Mouse (Mus musculus) adrenal gland, adult 2 months (tissue): ENCODE measurements around the gene Gsta4. TPM values are rescaled to one million over a fixed set of nuclear protein-coding genes. Genes with fewer than 3 reads are reported as not detected.
A peak's percentile ranks its signal among the peaks of the same experiment; 100 is the strongest.

ENCODE experiments used
- DNase-seq: peaks from one replicate; pipeline ENCODE4 v3.0.0; 2021
- polyA plus RNA-seq: library from polyadenylated mRNA; depleted of rRNA; stranded (reverse); fragments of >200 nt; gene quantifications from 2 replicates; pipeline ENCODE4 v1.2.3, GENCODE M21; 2012
- total RNA-seq, 2 experiments: library from RNA; stranded (reverse); gene quantifications; 2 replicates each; pipeline ENCODE4 v1.2.3; 2021

The Gsta4 gene
- total and polyA plus RNA-seq, 3 experiments, result 6.9 to 52.0 (median 48.8) TPM

DNA sequence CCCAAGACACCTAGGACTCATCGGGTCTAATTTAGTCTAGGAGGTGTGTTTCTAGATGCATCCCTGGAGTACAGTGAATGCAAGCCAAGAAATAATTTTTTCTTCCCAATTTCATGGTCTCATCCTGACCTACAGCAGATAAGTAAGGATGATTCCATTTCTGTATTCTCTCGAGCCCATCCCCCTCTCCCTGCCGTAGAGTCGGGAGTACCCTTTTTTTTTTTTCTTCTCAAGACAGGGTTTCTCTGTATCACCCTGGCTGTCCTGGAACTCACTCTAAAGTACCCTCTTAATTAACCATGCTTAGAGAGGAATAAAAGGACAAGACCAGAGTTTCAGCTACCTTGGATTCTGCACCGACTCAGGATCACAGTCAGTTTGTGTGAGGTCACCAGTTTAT is 4.4 kb upstream of the Gsta4 start:
- no peak for DNase-seq

DNA sequence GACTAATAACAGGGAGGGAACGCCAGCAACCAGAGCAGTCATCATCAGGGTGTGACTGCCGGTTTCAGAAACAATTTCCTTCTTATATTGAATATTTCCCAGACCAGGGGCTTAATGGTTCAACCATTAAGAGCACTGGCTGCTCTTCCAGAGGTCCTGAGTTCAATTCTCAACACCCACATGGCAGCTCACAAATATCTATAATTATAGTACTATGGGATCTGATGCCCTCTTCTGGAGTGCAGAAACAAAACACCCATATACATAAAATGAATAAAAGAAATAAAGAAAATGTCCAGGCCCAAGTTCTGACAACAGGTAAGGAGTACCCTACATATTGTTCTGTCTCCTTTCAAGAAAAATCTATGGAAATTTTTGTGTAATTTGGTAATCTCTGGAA is 3.5 kb upstream of the Gsta4 start:
- DNase-seq, result no peak

DNA sequence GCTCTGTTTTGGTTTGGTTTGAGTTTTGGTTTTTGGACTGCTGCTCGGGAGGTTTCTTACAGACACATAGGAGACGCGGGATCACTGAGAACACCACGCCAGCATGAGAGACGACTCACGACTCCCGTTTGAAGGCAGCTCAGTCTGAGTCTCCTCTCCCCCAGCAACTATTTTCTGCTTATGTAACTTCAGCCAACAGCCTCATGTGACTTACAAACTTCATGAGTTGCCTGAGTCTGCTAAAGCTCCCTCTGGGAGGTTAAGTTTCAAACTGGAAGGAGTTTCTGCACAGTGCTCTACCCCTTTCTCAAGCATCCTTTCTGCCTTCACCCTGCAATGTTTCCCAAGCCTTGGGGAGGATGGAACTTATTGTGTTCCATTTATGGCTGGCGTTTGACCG is 3.1 kb downstream of the Gsta4 start:
- no peak for DNase-seq

DNA sequence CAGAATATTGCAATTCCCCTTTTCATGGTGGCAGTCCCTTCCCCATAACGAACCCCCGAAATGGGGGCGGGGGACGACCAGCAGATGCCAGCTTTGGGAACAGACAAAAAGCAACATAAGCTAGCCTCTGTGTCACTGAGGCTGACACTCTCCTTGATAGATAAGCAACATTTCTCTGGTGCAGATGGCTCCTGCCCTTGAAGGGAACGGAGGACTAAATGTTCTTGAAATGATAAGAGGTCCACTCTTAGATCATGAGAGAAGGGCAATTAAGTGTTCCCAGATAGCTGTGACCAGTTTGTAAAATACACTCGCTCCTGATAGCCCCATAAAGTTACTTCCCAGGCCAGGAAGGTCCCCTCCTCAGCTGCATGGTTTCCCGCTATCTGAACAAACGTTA is 6.3 kb downstream of the Gsta4 start:
- no peak for DNase-seq

DNA sequence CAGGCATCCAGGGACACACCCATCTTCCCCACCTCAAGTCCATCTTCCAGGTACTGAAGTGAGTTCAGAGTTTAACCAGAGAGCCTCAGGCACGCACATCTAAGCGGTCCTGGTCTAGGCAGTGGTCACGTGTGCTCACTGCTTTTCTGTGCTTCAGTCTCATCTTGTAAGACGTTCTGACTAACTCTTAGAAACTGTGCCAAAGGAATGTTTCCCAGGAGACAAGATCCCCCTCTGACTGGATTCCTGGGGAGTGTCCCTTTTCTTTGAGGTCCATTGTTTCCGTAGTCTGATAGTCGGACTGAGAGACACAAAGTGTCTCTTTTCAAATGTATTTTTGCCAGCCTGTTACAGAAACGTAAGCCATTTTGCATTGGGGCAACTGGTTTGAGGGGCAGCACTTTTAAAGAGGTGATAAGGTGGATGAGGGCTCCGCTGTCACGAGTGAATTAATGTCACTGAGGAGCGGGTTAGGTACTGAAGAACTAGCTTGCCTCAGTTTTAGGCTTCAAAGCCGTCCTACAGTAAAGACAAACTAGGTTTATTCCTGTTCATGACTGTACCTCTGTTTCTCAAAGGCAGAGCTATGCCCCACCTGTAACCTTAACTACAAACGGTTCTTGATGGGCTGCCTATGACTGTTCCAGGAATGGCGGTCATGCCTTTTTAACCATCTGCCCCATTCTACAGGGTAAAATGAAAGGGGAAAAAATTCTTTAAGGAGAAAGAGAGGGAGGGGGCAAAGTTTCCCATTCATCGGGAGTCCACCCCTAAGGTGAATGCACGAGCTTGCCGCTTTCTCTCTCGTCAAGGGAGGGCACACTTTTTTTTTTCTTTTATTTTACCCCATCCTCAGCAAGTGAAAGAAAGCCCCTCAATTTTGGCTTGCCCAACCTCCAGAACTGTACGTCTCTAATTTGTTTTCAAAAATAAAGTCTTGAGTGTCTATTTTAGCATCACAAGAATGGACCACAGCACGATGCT is 8.4 kb downstream of the Gsta4 start:
- no peak for DNase-seq

DNA sequence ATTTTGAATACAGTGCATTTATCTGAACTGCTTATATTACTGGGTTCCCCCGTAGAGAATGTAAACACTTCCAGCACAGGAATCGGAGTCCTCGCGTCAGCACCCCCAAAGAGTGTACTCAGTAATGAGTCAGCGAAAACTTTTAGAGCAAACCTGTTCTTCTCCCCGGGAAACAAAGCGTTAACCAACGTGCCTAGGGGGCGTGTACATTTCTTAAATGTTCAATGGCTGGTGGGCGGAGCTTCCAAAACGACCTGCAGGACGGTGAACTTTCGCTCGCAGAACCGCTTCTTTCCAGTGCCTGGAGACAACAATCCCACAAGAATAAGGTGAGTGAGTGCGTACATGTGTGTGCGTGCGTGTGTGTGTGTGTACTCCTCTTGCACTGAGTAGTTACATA is 9.2 kb downstream of the Gsta4 start:
- peak; percentile 67 for DNase-seq

DNA sequence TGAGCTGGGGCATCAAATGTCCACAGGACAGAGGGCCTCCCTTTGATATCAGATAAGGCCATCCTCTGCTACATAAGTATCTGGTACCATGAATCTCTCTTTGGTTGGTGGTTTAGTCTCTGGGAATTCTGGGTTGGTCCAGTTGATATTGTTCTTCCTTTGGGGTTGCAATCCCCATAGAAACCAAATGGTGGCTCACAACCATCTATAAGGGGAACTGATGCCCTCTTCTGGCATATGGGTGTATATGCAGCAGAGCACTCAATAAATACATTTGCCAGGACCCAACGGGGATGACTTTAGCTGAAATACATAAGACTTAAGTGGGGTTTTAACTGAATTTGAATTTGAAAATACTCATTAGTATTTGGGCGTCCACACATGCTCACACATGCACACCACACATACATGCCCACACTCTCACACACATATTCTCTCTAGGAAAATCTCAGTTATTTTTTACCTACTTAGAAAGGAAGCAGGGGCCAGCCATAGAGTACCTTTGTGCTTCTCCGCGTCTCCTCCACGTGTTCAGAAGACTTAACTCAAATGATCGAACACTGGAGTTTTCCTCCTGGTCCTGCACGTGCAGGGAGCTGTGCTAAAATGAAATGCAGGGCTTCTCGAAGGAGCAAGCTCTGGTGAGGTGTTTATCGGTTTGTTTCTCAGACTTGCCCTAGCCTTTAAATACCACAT is 11.5 kb downstream of the Gsta4 start:
- peak; percentile 57 for DNase-seq

DNA sequence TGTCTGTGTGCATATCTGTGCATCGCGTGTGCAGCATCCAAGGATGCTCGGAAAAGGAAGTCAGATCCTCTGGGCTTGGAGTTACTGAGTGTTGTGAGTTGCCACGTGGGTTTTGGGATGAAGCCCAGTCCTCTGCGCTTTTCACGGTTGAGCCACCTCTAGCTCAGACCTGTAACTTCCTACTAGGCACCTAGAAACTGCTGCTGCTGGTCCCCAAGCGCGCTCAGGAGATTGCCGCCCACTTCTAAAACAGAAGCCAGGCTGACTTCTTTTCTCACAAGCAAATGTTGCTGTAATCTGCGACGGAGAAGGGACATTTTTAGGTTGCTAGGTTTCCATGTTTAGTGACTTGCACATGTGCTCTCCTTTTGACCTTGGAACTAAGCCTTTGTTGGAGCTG is 12.5 kb downstream of the Gsta4 start:
- DNase-seq, result no peak

DNA sequence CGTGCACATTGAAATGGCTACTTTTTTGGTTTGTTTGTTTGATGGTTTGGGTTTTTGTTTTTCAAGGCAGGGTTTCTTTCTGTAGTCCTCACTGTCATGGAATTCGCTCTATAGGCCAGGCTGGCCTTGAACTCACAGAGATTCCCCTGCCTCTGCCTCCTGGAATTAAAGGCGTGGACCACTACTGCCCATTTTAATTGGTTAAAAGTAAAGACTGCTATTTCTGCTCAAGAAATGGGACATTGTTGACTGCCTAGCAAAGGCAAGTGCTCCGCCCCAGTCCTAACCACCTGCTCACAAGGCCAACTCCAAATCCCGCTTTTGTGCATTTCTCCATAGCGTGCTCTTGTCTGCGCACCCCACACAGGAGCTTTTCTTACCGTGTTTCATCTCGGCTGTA is 15.2 kb downstream of the Gsta4 start:
- no peak for DNase-seq

DNA sequence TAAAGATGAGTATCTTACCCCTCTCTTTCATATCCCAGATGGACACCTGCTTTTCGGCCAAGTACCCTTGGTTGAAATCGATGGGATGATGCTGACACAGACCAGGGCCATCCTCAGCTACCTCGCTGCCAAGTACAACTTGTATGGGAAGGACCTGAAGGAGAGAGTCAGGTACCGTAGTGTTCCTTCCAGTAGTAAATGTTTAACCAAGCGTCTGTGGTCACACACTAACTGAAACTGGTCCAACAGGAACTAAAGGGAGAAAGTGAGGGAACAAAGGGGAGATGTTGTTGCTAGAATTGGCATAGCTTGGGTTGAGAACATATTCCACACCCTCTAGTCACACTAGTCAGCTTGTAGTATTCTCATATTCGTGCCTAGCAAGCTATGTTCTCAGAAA is 21.6 kb downstream of the Gsta4 start:
- DNase-seq, result no peak

DNA sequence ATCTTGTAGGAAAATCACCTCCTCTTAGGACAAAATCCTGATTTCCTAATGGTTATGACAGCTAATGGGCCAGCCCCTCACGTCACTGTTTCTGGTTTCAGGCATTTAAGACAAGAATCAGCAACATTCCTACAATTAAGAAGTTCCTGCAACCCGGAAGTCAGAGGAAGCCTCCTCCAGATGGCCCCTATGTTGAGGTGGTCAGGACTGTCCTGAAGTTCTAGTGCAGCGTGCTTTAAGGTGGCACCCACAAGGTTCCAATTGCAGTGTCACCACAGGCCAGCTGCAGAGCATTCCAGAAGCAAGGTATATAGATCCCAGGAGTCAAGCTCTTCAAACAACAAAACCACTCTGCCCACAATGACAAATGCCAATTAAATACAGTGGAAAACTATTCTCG is 26.4 kb downstream of the Gsta4 start:
- DNase-seq, result no peak

DNA sequence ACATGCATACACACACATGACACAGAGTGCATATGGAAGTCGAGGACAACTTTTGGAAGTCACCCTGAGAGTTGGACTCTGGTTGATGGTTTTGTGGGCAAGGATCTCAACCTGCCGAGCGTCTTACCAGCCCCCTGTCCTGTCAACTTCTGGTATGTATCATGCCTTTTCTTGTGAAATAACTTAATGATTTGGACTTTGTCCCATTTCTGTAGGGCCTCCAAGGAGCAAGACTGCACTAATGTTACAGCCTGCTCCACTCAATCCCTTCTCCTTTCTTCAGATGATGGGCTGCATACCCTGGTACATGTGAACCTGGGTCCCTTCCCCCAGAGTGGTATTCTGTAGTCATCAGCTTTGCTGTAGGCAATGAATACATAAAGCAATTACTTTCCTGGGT is 27.5 kb downstream of the Gsta4 start:
- no peak for DNase-seq

DNA sequence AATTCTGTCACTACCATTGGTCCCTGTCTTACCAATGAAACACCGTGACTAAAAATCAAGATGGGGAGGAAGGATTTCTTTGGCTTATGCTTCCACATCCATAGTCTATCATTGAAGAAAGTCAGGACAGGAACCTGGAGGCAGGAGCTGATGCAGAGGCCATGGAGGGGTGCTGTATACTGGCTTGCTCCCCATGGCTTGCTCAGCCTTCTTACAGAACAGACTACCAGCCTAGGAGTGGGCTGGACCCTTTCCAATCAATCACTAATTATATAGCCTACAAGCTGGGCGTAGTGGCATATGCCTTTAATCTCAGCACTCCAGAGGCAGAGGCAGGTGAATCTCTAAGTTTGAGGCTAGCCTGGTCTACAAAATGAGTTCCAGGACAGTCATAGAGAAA is 28.2 kb downstream of the Gsta4 start:
- DNase-seq, result no peak

DNA sequence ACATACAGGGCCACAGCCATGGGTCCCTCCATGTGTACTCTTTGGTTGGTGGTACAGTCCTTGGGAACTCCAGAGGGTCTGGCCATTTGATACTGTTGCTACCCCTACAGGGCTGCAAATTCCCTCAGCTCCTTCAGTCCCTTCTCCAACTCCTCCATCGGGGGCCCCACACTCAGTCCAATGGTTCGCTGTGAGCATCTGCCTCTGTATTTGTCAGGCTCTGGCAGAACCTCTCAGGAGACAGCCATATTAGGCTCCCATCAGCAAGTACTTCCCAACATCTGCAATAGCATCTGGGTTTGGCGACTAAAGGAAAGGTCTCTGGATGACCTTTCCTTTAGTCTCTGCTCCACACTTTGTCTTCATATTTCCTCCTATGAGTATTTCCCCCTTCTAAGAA is 28.9 kb downstream of the Gsta4 start:
- no peak for DNase-seq

DNA sequence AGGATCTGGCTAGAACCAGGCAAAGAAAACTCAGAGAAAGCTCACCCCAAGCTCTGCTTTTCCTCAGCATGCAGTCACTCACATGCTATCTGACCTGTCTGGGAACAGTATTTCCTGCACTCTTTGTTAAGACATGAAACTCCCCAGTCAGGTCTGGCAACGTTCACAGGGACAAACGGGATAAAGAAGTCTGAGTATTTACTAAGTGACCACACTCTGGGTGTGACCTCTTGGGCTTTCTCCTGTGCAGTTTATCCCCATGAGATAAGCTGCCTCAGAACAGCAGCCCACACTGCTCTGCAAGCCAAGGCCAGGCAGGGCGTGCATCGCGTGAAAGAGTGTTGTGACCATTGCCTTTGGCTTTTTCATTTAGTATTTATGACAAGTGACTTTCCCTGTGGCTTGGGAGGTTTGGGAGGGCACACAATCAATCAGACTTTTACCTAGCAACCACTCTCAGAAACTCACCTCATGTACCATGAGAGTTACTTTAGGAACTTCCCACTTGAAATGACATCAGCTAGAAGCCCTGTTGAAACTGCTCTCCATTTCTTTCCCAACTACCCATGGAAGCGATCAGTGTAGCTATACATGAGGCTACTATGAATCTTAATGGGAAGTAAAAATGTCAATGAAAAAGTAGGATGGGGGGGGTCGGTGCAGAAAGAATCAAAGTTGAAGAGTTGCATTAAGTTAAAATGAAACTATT is 29.9 kb downstream of the Gsta4 start:
- DNase-seq, result peak; percentile 25

DNA sequence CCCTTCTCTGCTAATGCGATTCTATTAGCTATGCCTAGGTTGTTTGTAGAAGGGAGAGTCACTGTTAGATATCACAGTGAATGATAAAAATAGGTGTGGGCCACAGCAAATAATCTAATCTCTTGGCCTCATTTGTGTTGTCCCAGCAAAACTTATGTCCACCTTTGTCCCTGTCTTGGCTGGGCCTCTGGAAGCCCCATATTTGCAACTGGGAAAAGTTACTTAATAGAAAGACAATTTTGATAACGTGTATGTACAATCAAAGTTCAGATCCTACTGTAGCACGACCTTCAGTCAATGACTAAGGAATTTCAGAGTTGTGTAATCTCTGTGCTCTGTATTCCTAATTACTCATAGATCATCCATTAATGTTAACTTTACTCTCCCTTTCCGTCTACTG is 34.5 kb downstream of the Gsta4 start:
- DNase-seq, result peak; percentile 22

DNA sequence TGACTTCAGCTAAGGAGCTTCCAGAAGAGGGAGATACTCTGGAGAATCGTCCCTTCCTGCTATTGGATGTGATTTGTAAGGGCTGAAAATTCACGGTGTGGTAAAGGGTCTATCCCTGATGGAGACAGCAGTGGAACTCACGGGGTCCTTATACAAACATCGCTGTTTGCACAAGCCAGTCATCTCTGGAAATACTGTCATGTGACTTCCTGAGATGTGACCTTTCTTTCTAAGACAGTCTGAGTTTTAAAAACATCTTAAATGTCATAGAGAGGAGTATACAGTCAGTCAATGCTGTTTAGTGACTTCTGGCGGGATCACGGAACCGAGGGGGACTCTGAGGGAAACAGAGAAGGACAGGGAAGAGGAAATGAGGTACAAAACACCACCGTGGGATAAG is 40.0 kb downstream of the Gsta4 start:
- no peak for DNase-seq

DNA sequence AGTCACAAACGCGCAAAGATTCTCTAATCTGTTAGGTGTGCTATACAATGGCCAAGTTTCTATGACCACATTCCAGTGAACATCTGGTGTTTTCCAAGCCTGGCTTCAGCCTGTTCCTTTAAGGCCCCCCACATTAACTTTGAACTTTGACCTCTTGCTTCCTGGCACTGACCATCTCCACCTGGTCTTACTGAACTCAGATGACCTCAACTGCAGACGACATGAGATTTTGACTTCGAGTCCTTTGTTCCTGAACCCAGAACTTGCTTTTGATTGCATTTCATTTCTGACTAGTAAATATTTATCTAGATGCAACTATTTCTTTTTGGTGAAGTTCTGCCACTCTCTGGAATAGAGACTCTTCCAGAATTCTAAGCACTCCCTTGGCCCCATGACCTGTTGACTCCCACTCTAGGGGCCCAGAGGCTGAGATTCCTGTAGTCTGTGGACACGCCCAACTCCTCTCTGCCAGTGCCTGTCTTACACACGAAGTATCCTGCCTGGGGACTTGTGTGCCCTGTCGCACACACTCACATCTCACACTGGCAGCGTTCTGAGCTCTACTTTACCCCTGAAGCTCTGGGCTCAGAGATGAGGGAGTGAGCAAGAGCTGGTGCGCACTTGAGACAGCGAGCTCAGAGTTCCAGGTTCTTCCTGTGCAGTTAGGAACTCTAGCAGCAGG is 40.8 kb downstream of the Gsta4 start:
- DNase-seq, result no peak

DNA sequence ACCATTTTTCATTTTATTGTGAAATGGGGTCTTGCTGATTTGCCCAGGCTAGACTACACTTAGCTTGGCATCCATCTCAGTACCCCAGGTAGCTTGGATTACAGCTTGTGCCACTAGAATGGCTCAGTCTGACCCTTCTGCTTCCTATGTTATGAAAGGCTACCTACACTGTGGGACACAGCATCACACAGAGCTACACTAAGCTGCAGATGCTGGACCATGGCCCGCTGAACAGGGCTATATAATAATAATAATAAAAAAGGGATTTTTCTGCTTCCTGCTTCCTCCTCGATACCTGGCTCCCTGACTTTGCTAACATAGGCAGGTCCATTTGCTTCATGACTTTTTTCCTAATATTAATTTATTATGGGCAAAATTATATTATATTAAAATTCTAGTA is 41.8 kb downstream of the Gsta4 start:
- DNase-seq, result no peak

DNA sequence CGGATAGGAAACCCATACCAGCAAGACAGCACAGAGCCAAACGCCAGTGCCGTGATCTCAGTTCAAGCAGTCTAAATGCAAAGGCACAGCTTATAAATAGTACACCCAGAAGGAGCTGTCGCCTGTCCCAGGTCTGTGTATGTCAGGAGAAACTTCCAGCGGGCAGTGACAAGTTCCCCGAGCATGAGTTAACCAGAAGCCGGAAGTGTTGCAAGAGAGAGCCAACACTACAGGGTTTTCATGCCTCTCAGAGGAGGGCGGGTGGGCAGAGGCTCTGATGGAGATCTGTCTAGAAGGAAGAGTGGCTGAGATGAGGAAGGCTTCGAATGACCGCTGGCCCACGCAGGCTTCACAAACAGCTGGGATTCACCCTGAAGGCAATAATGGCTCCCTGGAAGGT is 42.7 kb downstream of the Gsta4 start:
- no peak for DNase-seq

DNA sequence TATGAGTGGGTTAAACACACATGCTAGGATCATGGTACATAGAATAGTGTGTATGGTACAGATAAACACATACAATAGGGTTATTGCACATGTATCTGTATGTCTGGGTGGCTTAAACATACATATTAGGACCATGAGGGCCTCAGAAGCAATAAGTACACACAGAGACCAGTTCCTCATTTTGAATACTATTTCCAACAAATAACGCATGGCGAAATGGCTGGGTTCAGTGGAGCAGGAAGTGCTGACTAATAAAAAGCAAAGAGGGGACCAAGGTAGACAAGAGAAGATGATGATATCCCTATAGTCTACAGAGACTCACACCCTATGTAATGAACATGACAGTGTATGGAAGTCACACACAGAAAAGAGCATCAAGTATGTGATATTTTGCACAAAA is 45.5 kb downstream of the Gsta4 start:
- no peak for DNase-seq

DNA sequence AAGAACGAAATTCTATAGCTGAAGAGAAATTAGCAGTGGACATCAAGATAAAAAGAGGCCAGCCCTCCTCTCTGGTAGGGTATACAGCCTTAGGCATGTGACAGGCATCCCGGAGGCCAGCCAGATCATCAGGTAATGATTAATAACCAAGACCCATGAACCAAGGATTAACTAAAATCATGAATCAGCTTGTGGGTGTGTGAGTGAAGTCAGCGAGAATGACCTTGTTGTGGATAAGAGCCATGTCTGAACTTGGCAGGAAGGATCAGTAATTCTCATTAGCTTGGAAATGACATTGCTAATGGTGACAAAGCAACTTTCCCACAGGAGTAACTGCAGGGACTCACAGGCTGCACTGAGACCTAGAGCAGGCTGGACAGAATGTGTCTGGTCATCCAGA is 47.1 kb downstream of the Gsta4 start:
- DNase-seq, result peak; percentile 69
